Mouse (Mus musculus): ENCODE data around the gene Polr3e. TPM values are rescaled to one million over a fixed set of nuclear protein-coding genes. Genes with fewer than 3 reads are reported as not detected.
A peak's percentile ranks its signal among the peaks of the same experiment; 100 is the strongest.

Gene Polr3e
- polyA plus RNA-seq, 1 experiment from 2014 or later, result 22.4 TPM

DNA sequence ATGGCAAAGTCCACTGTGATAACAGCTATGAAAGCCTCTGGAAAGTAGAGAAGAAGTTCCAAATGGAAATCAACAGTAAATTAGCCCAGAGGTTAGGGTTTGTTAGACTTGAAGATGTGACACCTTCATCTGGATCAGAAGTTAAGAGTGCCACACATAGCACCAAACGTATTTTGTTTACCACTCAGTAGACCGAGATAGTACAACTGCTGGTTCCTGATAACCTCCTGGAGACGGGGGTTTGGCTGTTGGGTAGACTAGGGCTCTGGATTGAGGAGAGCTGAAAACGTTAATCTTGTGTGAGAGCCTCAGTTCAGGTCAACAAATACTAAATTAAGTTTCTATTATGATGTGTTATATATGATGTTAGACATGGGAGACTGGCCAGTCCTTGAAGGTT is 62.5 kb downstream of the Polr3e start:
- no peaks in the 10 kb centered on the region for H3K27me3 ChIP-seq (replicated peaks)
- H3K36me3 ChIP-seq, result no peaks in the 10 kb centered on the region
- peak overlapping the region; percentile 92 for H3K4me3 ChIP-seq
- peaks cover 54% of the 10 kb centered on the region for H3K4me1 ChIP-seq
- ATAC-seq (ENCODE audit: extremely low read depth, insufficient number of reproducible peaks, low FRiP score, low TSS enrichment), result no peak
- H3K4me2 ChIP-seq, result peak overlapping the region; percentile 76
- H3K9me3 ChIP-seq, result no peaks in the 10 kb centered on the region
- peak overlapping the region; percentile 28; the same call in 1 of the 2 replicates for H3K9ac ChIP-seq
- WGBS, result 47% methylated on average over 4 of the region's 4 CpGs
- peak overlapping the region; percentile 54; the same call in 1 of the 2 replicates for H3K27ac ChIP-seq (replicated peaks)

DNA sequence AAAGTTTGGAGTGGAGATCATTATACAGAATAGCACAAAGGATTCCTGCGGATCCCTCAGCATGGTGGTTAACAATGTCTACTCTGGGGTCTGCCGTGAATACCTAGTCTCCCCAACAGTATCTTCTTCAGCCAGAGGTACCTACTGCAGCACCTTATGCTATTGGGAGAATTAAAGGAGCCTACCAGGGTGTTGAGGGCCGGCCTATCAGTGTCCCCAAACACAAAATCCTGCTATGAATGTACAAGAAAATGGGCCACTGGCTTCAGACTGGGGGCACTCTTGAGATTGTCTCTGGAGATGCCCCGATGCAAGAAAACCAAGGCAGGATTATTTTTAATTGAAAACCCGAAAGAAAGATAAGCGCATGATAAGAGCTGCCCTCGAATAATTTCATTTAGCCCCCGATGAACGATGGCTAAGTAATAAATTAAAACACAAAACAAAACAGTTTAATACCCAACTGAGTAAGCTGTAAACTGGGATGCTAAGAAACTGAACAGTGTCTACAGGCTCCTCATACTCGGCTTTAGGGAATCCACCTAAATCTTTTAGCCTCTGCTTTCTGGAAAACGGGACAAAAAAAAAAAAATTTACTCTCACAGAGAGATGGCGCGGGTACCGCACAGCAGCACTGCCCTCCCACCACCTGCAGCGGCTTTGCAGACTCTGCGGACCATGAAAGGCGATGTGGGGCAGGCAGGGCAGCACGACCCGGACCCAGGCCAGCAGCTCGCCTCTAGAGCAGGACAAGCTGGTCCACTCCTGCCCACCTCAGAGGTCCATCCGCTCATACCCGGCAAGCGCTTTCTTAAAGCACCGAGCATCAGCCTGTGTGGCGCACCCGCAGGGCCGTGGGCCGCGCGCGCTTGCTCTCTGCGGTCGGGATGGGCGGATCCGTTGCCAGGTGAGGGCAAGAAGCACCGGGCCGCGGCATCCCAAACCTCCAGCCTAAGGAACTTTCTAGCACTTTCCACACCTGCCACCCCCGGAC is 63.7 kb downstream of the Polr3e start:
- no peaks in the 10 kb centered on the region for H3K9me3 ChIP-seq
- peak overlapping the region; percentile 76 for H3K4me2 ChIP-seq
- peak; percentile 53 for ATAC-seq (ENCODE audit: extremely low read depth, insufficient number of reproducible peaks, low FRiP score, low TSS enrichment)
- peak overlapping the region; percentile 84 for H3K27ac ChIP-seq (replicated peaks)
- H3K27me3 ChIP-seq (replicated peaks), result no peaks in the 10 kb centered on the region
- H3K36me3 ChIP-seq, result no peaks in the 10 kb centered on the region
- H3K4me1 ChIP-seq, result peaks cover 45% of the 10 kb centered on the region
- H3K4me3 ChIP-seq, result peak overlapping the region; percentile 92
- 4% methylated on average over 39 of the region's 39 CpGs for WGBS
- peak overlapping the region; percentile 95 for H3K9ac ChIP-seq

DNA sequence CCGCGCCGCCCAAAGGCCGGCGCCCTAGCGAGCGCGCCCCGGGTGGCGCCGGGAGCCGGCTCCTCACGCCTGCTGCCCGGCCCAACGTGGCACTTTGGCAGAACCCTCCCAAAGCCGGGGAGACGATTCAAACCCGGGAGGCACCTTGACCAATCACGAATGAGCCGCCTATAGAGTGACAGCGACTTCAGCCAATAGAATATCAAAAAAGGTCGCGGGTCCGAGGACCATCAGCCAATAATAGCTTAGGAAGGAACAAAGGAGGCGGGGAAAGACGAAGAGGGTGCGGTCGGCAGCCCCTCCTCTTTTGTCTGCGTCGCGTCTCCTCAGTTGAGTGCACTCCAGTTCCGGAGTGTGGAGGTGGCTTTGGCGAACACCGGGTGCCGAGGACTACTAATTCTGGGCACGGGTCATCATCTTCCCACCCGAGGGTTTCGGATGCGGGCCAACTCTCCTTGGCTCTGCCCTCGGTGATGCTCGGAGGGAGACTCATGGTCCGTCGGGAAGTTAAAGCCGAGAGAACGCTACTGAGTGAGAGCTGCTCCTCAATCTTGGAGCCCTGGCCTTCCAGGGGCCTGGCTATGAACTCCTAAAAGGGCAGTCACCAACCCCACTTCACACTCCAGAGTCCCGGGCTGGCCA is 64.8 kb downstream of the Polr3e start, which contains the start of the genes Cdr2 and Mfsd13b:
TSS of gene Cdr2 (minus strand) at position 113 of the 642 bp plus-strand sequence.
TSS of gene Mfsd13b (plus strand) at position 310 of the 642 bp plus-strand sequence.
- peak within 1 kb of the TSS; percentile 95 for H3K9ac ChIP-seq
- peak within 1 kb of the TSS; percentile 84 for H3K27ac ChIP-seq (replicated peaks)
- under 1% methylated on average over 46 of the region's 46 CpGs for WGBS

DNA sequence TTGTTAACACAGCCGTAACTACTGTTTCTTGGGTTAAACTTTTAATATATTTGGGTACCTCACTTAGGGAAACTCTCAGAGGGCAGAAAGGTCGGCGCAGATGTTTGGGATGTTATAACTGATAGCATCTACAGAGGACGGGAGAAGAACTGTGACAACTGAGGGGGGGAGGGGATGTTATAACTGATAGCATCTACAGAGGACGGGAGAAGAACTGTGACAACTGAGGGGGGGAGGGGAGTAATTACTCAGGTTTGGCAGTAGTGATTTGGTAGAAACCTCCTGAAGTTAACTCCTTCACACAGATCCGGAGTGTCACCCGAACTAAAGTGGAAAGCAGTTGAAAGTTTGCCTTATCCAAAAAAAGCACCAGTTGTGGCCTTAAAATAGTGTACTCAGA is 65.4 kb downstream of the Polr3e start:
- Histone ChIP-seq H3K9me3 (no peaks in the 10 kb centered on the region), H3K9ac (peak overlapping the region; percentile 85), H3K4me1 (peaks cover 30% of the 10 kb centered on the region), H3K36me3 (no peaks in the 10 kb centered on the region), H3K4me3 (peak overlapping the region; percentile 92), H3K27me3 (replicated peaks) (no peaks in the 10 kb centered on the region), H3K4me2 (peak overlapping the region; percentile 76), H3K27ac (replicated peaks) (peak overlapping the region; percentile 79)
- WGBS, result 5% methylated on average over 7 of the region's 7 CpGs
- ATAC-seq (ENCODE audit: extremely low read depth, insufficient number of reproducible peaks, low FRiP score, low TSS enrichment), result no peak

More for the DNA sequence above, 64.8 kb downstream of the Polr3e start, which contains the start of the genes Cdr2 and Mfsd13b:
- H3K4me1 ChIP-seq, result peaks cover 36% of the 10 kb centered on the region
- peak within 1 kb of the TSS; percentile 76 for H3K4me2 ChIP-seq
- H3K4me3 ChIP-seq, result peak within 1 kb of the TSS; percentile 92
- no peaks in the 10 kb centered on the region for H3K9me3 ChIP-seq
- no peaks in the 10 kb centered on the region for H3K27me3 ChIP-seq (replicated peaks)
- no peaks in the 10 kb centered on the region for H3K36me3 ChIP-seq
- peak; percentile 92 for ATAC-seq (ENCODE audit: extremely low read depth, insufficient number of reproducible peaks, low FRiP score, low TSS enrichment)

DNA sequence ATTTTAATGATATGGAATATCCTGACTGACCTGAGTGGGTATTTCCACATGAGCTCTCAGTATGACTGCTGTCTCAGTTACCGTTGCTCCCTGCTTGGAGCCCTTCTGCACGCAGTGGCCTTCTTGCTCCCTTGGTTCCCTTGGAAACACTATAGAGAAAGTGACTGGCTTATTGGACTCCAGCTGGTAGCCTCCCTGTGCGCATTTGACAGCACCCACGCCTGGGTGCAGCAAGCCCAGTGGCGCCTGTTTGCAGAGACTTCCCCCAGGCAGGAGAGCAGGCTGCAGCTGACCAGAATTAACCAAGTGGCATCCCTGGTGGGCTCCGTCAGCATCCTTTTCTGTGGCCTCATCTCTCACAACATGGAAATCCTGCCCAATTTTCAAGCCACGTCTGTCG is 73.6 kb downstream of the Polr3e start:
- Histone ChIP-seq H3K9ac (no peak overlapping the region), H3K27me3 (replicated peaks) (peaks cover 6% of the 10 kb centered on the region; the same call in 1 of the 2 replicates), H3K36me3 (no peaks in the 10 kb centered on the region), H3K27ac (replicated peaks) (no peak overlapping the region), H3K4me1 (no peaks in the 10 kb centered on the region), H3K4me2 (no peak overlapping the region), H3K9me3 (peaks cover 3% of the 10 kb centered on the region; the same call in 1 of the 2 replicates), H3K4me3 (no peak overlapping the region)
- WGBS, result 73% methylated on average over 8 of the region's 8 CpGs
- ATAC-seq (ENCODE audit: extremely low read depth, insufficient number of reproducible peaks, low FRiP score, low TSS enrichment), result no peak

Other genes with a start within 250 kb of the Polr3e start
- gene Pdzd9, start 247.4 kb upstream of the Polr3e start, polyA plus RNA-seq (2015; fragmentation: Nextera tagmentation; extraction: Ambion mirVana), result 0.16 and 0.32 TPM in 2 replicates
- 8.5 and 10.2 TPM in 2 replicates for gene Mosmo, start 240.1 kb upstream of the Polr3e start, polyA plus RNA-seq (2015; fragmentation: Nextera tagmentation; extraction: Ambion mirVana)
- gene Vwa3a, start 178.4 kb upstream of the Polr3e start, polyA plus RNA-seq (2015; fragmentation: Nextera tagmentation; extraction: Ambion mirVana), result 0.56 TPM in 2 replicates
- not detected in 2 replicates for gene Gm5737, start 105.4 kb upstream of the Polr3e start, polyA plus RNA-seq (2015; fragmentation: Nextera tagmentation; extraction: Ambion mirVana)
- gene Eef2k, start 74.9 kb upstream of the Polr3e start, polyA plus RNA-seq (2015; fragmentation: Nextera tagmentation; extraction: Ambion mirVana), result 16.3 and 16.9 TPM in 2 replicates
- gene Cdr2, start 64.6 kb downstream of the Polr3e start, polyA plus RNA-seq (2015; fragmentation: Nextera tagmentation; extraction: Ambion mirVana), result 11.4 and 13.6 TPM in 2 replicates
- 0.12 TPM in 1 of 2 replicates, not detected in the other for gene Mfsd13b, start 64.8 kb downstream of the Polr3e start, polyA plus RNA-seq (2015; fragmentation: Nextera tagmentation; extraction: Ambion mirVana)
- 96.0 and 97.1 TPM in 2 replicates for gene Mettl9, start 116.7 kb downstream of the Polr3e start, polyA plus RNA-seq (2015; fragmentation: Nextera tagmentation; extraction: Ambion mirVana)
- 1.0 and 1.1 TPM in 2 replicates for gene Igsf6, start 156.8 kb downstream of the Polr3e start, polyA plus RNA-seq (2015; fragmentation: Nextera tagmentation; extraction: Ambion mirVana)
- 0.04 and 0.12 TPM in 2 replicates for gene Otoa, start 163.9 kb downstream of the Polr3e start, polyA plus RNA-seq (2015; fragmentation: Nextera tagmentation; extraction: Ambion mirVana)